Mouse (Mus musculus) heart, postnatal 0 days (tissue): Measurements from ENCODE around the gene Cntrl.

Experiments used
- CTCF ChIP-seq: IDR thresholded peaks from 2 replicates; pipeline ENCODE4 v1.5.1; 2016; ENCODE audit warnings: antibody characterized with exemption, control low read depth, low read depth
- EP300 ChIP-seq: IDR thresholded peaks from 2 replicates; pipeline ENCODE4 v1.6.1; 2016; ENCODE audit warnings: antibody characterized with exemption, low read depth

- TF ChIP-seq CTCF (no peak), EP300 (no peak)
Measured at GRCm38 (mm10) chr2:35208054-35208453, 98.8 kb downstream of the Cntrl start.
